Mouse (Mus musculus) heart, adult 9 months (tissue): ENCODE measurements around the gene Ifnl2.

Experiments used
- DNase-seq, 2 experiments: peaks; one replicate each; pipeline ENCODE4 v3.0.0; 2022; ENCODE audit warnings: low spot score in 2 of 2

Ifnl2 gene

GRCm38 (mm10) chr7:28490903-28491302 is 19.4 kb downstream of the Ifnl2 start:
- no peak for DNase-seq

- DNase-seq = peak; percentile 8 to 23
Observed at GRCm38 (mm10) chr7:28490410-28490809, 19.8 kb downstream of the Ifnl2 start.

GRCm38 (mm10) chr7:28488030-28488491 is 22.2 kb downstream of the Ifnl2 start:
- DNase-seq = no peak

- no peak for DNase-seq
Observed at GRCm38 (mm10) chr7:28484192-28484591, 26.1 kb downstream of the Ifnl2 start.

- no peak for DNase-seq
Observed at GRCm38 (mm10) chr7:28482854-28483253, 27.4 kb downstream of the Ifnl2 start.

- DNase-seq = no peak
Observed at GRCm38 (mm10) chr7:28478854-28479253, 31.4 kb downstream of the Ifnl2 start.

GRCm38 (mm10) chr7:28477363-28477762 is 32.9 kb downstream of the Ifnl2 start:
- DNase-seq = no peak

- no peak for DNase-seq
Observed at GRCm38 (mm10) chr7:28476191-28476590, 34.1 kb downstream of the Ifnl2 start.

GRCm38 (mm10) chr7:28467213-28467751 is 43.0 kb downstream of the Ifnl2 start:
- DNase-seq = no peak

GRCm38 (mm10) chr7:28466721-28467212 is 43.5 kb downstream of the Ifnl2 start:
- no peak for DNase-seq

- no peak for DNase-seq
Observed at GRCm38 (mm10) chr7:28464416-28465212, 45.6 kb downstream of the Ifnl2 start.

- DNase-seq = no peak
Observed at GRCm38 (mm10) chr7:28462769-28463168, 47.5 kb downstream of the Ifnl2 start.

- no peak for DNase-seq
Observed at GRCm38 (mm10) chr7:28460361-28460760, 49.9 kb downstream of the Ifnl2 start.
